Mouse (Mus musculus) gastrocnemius, postnatal 36 days (tissue): ENCODE data around the gene Pald1. TPM values are rescaled to one million over a fixed set of nuclear protein-coding genes. Genes with fewer than 3 reads are reported as not detected.
A peak's percentile ranks its signal among the peaks of the same experiment; 100 is the strongest.

Experiments
- DNase-seq, 2 experiments: peaks; one replicate each; pipeline ENCODE4 v3.0.0; 2022
- intact Hi-C: fragments of 180-260 bp; cut with DNase I; formaldehyde crosslinking; loops from one replicate; pipeline ENCODE4 v1.15.1; 2025
- long read RNA-seq, 2 experiments: library from polyadenylated mRNA; stranded (forward); transcript quantifications; one replicate each; pipeline ENCODE4 v2.0.0; 2021
- total RNA-seq, 2 experiments: library from RNA; stranded (reverse); gene quantifications; 2 replicates each; pipeline ENCODE4 v1.2.3; 2021

Gene Pald1
- 1 to 10 TPM; 4.4 to 4.5 TPM for total RNA-seq
- long read RNA-seq, experiment 1, partial matches to known transcripts = 0 of 1 reads
- long read RNA-seq, experiment 1, other reads (novel, unspliced or antisense) = 1 of 1 reads
- long read RNA-seq, experiment 2, partial matches to known transcripts = 1 of 2 reads
- long read RNA-seq, experiment 2, other reads (novel, unspliced or antisense) = 1 of 2 reads

GRCm38 (mm10) chr10:61383021-61383714 lies at the start of gene Pald1:
Pald1 (minus strand) TSS chr10:61383530.
- intact Hi-C loops = no loop called here
- DNase-seq = peak; percentile 68 to 79

DNA sequence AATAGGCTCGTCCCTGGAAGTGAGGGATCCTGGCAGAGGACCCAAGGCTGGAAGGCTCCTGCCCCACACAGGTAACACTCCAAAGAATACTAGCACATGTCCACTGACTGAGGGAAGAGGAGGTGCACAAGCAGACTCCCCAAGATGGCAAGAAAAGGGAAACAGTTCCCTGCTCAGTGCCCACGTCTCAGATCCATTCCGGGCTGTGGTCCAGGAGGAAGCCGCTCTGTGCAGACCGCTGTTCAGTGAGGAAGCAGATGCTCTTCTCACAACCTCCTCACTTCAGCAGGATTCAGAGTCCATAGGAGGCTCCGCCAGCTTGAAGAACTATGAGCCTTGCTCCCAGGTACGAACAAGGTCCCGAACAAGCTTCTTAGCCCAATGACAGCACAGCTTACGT lies 48.0 kb upstream of the Pald1 start:
- intact Hi-C loops = no loop called here
- no peak for DNase-seq

DNA sequence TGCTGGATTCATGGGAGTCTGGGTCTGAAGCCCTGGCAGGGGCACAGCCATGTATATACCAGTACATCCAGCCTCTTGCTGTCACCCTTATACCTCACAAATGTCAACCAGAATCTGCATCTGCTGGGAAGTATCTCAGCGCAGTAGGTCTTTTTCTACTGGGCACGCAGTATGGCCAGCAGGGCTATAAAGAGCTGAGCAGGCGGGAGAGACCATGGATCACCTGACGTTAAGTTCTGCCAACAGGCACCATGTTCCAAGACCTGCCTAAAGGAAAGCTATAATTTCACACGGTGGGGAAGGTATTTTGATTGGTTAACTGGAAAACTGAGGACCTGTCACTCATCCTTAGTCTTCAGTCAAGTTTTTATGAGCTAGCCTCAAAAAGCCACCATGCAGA lies 45.7 kb upstream of the Pald1 start:
- intact Hi-C loops = no loop called here
- no peak for DNase-seq

DNA sequence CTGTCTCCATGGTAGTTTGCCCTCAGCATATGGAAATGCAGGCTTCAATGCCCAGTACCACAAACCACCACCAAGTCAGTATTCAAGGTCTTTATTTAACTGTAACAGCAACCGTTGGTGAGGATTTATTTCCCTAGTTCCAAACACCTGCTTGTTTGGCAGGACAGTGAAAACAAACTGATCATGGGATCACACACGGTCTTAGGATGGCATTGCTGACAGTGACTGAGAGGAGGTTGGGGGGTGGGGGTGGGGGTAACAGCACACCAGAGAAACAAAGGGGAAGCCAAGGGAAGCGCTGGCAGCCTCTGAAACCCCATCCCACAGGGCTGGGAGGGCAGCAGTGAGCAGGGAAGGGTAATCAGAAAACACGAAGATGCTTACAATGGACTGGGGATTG lies 45.1 kb upstream of the Pald1 start:
- no peak for DNase-seq
- intact Hi-C loops = no loop called here

DNA sequence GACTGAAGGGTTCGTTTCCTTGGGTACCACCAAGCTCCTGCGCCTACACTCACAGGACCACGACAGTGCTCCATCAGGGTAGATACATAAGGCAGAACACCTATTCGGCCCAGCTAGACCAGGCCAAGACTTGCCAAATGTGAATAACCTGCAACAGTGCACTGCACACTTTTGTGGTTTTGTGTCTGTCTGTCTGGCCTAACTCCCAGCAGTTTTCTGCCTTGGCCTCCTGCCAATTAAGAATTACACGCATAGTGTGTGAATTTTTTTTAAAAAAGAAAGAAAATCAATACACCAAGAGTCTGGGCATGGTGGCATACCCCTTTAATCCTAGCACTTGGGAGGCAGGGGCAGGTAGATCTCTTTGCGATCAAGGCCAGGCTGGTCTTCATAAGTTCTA lies 44.6 kb upstream of the Pald1 start:
- DNase-seq = no peak
- intact Hi-C loops = no loop called here

DNA sequence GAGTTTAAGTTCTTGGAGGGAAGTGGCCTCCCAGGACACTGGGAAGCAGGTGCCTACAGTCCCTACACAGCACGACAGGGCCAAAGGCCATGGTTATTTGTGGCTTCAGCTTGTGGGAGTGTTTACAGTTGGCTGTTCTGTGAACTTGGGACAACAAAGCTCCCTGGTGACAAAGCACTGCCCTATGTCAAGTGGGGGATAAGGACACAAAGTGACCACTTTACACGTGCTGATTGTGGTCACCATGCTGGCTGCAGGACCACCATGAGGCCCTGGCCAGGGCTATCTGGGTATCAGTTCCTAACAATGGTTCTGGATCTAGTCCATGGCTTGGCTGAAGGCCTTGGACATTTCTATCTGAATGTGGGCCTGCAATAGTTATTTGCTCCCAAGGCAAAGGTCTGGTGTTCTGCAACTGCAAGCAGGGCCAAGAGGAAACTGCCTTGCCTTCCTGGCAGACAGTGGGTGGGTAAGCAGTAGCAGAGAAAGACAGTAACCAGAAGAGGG lies 43.0 kb upstream of the Pald1 start:
- DNase-seq = no peak
- intact Hi-C loops = no loop called here

DNA sequence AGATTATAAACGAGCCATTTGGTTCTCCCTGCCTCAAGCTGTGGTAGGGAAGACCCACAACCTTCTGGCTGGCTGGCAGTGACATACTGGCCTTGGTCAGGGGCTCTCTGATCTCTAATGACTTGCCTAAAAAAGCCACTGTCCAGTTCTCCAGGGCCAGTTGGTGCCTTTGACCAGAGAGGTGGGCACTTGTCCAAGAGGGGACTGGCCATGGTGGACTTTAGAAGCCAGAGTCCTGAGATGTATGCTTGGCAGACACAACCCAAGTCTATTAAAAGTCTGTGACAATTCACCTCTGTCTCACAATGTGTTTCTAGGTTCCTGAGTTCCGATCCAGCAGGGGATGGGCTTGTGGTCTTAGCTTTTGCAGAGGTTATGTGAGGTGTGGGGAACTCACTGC lies 41.7 kb upstream of the Pald1 start:
- intact Hi-C loops = no loop called here
- DNase-seq = no peak

- no peak for DNase-seq
- intact Hi-C loops = no loop called here
Measured at GRCm38 (mm10) chr10:61424500-61424899, 41.2 kb upstream of the Pald1 start.

GRCm38 (mm10) chr10:61423289-61423688 lies 40.0 kb upstream of the Pald1 start:
- intact Hi-C loops = no loop called here
- peak in 1 of 2 experiments; percentile 38 for DNase-seq

DNA sequence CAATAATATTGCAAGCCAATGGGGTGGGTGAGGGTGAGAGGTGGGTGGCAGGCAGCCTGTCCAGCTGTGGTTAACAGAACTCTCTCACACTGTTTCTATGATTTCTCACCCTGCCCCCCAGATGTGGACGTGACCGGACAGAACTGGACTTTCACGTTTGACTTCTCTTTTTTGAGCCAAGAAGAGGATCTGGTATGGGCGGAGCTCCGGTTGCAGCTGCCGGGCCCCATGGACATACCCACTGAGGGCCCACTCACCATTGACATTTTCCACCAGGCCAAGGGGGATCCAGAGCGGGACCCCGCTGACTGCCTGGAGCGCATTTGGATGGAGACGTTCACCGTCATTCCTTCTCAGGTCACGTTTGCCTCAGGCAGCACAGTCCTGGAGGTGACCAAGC lies 39.5 kb upstream of the Pald1 start:
- DNase-seq = no peak

GRCm38 (mm10) chr10:61420011-61420410 lies 36.7 kb upstream of the Pald1 start:
- DNase-seq = no peak
- intact Hi-C loops = no loop called here

More for the DNA sequence above, 39.5 kb upstream of the Pald1 start:
- intact Hi-C loops = no loop called here

- intact Hi-C loops = no loop called here
- no peak for DNase-seq
Measured at GRCm38 (mm10) chr10:61419146-61419545, 35.8 kb upstream of the Pald1 start.

DNA sequence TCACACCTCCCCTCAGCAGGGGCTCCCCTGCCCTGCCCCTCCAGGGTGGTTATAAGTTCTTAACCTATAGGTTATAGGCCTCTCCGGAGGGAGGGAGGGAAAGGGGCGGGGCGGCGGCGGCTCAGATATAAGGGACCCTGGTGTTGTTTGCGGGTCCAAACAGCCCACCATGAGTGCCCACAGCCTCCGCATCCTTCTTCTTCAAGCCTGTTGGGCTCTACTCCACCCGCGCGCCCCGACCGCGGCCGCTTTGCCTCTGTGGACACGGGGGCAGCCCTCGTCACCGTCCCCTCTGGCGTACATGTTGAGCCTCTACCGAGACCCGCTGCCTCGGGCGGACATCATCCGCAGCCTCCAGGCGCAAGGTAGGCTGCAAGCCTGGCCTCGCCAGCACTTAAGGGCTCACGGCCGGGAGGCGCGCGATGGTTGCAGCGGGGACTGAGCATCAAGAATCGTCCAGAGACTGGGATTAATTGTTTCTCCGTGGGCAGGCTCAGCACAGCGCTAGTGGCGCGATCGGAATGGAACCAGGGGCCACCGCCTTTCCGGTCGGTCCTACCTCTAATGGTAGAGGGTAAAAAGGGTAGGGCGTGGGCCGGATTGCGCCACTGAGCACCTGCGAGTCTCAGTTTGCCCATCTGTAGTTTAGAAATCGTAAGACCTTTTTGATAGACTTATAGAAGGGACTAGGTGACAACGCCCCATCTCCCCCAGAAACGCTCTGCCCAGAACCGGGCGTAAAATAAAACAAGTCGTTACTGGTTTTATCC lies 35.0 kb upstream of the Pald1 start:
- intact Hi-C loops = no loop called here
- no peak for DNase-seq

GRCm38 (mm10) chr10:61417672-61418071 lies 34.3 kb upstream of the Pald1 start, which contains the start of gene Nodal:
Nodal (plus strand) TSS chr10:61417972.
- no peak for DNase-seq
- intact Hi-C loops = no loop called here

GRCm38 (mm10) chr10:61417046-61417445 lies 33.7 kb upstream of the Pald1 start:
- no peak for DNase-seq
- intact Hi-C loops = no loop called here

DNA sequence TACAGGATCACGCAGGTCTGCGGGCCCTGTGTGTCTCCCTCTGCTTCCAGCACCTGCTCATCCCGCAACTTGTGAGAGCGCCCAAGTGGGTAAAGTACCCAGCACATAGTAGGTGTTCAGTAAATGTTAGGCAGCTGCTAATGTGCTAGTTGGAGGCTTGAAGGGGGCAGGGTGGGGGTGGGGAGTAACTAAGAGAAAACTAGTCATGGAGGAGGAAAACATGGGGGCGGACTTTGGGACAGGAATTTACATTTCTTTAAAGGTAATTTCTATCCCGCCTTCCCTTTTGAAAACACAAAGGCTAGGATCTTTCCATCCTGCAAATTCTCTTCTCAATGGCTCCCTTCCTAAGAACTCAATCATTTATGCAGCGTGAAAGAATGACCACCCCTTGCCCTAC lies 33.2 kb upstream of the Pald1 start:
- no peak for DNase-seq
- intact Hi-C loops = no loop called here

- no peak for DNase-seq
- intact Hi-C loops = no loop called here
Measured at GRCm38 (mm10) chr10:61415890-61416289, 32.6 kb upstream of the Pald1 start.

DNA sequence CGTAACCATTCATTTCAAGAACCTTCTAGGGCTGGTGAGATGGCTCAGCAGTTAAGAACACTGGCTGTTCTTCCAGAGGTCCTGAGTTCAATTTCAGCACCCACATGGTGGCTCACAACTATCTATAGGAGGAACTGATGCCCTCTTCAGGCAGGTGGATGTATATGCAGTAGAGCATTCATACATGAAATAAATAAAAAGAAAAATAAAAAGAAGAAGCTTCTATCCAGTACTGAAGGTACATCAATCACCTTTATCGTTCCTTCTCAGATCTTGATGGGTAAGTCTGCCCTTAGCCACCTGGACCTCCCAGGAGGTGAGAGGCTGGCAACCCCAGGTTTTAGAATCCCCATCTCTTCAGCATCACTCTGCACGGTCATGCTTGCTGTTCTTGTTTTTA lies 31.9 kb upstream of the Pald1 start:
- no peak for DNase-seq
- intact Hi-C loops = no loop called here

DNA sequence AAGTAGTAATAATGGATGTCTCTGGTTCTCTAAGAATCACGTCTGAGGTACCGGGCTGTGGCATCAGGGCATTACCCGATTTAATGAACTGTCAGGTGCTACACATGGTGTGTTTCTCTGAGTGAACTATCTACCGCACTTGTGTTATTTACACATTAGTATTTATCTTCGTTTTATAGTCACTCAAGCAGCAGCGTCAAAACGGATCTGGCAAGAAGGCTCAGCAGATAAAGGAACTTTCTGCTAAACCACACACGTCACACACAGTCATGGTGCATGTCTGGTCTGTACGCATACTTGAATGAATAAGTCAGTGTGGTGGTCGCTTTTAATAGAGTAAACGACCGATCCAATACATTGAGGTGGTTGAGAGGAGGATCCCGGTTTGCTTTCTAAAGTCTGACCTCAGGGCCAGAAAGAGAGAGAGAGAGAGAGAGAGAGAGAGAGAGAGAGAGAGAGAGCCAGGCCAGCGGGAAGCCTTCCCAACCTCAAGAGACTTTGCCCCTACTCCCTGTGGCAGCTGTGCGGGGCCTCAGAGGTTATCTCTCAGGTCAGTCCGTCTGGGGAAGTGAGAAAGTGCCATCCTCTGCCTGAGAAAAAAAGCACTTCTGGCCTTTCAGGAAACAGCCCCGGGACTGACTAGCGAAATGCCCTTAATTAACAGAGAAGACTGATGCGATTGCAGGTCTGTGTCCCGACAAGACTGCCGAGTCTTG lies 29.7 kb upstream of the Pald1 start:
- DNase-seq = no peak
- intact Hi-C loops = no loop called here

DNA sequence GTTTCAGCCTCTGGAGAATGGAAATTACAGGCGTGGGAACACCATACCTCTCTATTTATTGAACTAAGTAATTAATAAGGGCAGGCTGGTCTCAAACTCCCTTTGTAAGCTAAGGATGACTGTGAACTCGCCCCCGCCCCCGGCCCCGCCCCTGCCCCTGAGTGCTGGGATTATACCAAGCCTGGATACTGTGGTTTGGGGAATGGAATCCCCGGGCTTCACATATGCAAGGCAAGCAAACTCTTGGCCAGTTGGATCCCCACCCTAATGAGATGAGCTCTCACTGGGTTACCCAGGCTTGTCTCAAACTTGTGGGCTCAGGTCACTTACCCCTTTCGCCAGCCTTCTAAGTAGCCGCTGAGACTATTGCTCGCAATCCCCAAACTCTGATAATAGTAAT lies 26.9 kb upstream of the Pald1 start:
- intact Hi-C loops = no loop called here
- DNase-seq = no peak

DNA sequence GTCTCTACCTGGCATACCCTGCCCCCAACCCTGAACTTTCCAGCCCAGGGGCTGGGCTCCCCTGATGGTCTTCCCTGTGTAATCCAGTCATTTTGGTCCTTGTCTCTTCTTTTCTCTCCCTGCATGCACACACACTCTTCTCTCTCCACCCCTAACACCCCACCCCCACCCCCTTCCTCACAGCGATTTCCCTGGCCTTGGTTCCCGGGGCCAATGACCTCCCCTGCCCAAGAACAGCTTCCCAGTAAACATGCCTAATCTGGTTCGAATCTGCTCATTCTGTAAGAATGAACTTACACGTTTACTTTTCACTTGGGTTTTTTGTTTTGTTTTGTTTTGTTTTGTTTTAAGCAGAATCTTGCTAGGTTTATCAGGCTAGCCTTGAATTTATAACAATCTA lies 26.4 kb upstream of the Pald1 start:
- DNase-seq = no peak
- intact Hi-C loops = no loop called here
